Mouse (Mus musculus): ENCODE data around the gene Gm20604.

DNA sequence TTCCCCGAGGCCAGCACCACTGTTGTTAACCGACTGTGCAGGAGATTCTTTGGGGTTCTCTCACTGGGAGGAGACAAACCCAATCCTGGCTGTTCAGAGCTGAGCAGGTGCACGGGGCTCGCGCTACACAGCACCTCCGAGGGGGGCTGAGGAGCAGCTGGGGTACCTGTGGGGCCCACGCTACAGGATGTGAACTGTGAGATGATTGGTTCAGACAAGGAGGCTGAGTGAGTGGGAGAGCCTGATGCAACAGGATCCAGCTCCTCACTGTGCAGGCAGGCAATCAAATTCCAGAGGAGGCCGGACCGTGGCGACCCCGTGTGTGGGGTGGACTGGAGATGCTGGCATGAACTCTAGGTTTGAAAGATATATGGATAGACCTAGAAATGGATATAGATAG, 36.0 kb downstream of the Gm20604 start:
- TF ChIP-seq CTCF (conservative IDR thresholded peaks at IDR 0.05; ENCODE audit: insufficient read depth, insufficient read length, low read depth, low read length), result no peak
- no peak for TF ChIP-seq POLR2A (IDR thresholded peaks at IDR 0.05; ENCODE audit: low read depth, low read length)

All from kidney, adult 2 months (tissue).